Mouse (Mus musculus): ENCODE results near the gene Gsto1.

- TF ChIP-seq GATA1 (IDR thresholded peaks at IDR 0.05; ENCODE audit: low read length), result no peak
- no peak for TF ChIP-seq TAL1 (IDR thresholded peaks at IDR 0.05; ENCODE audit: low read length)
These were observed 35.8 kb downstream of the Gsto1 start for GRCm38 (mm10) chr19:47890489-47891130.

All from erythroblast, embryonic 14.5 days (primary cell).